Mouse (Mus musculus) liver, adult (tissue): ENCODE measurements around the gene Epx.

Experiments
- GATA4 ChIP-seq: IDR thresholded peaks from 2 replicates; pipeline ENCODE4 v1.6.1; 2014; ENCODE audit warnings: mild to moderate bottlenecking, low read length; ENCODE audit not compliant: insufficient replicate concordance

Gene Epx

GRCm38 (mm10) chr11:87852690-87853596 is 22.4 kb downstream of the Epx start, which contains the start of gene Mks1:
Mks1 (plus strand) TSS chr11:87853215.
- TF ChIP-seq GATA4 = no peak; the same call in 1 of the 2 replicates

GRCm38 (mm10) chr11:87847884-87848283 is 27.5 kb downstream of the Epx start:
- TF ChIP-seq GATA4 = no peak

- TF ChIP-seq GATA4 = no peak
These were observed 28.3 kb downstream of the Epx start for GRCm38 (mm10) chr11:87846968-87847600.

- TF ChIP-seq GATA4 = no peak
These were observed 33.9 kb downstream of the Epx start for GRCm38 (mm10) chr11:87841436-87841835.

GRCm38 (mm10) chr11:87840676-87841075 is 34.7 kb downstream of the Epx start:
- TF ChIP-seq GATA4 = no peak

GRCm38 (mm10) chr11:87828239-87828900 is 47.0 kb downstream of the Epx start, which contains the start of gene Lpo:
Lpo (minus strand) TSS chr11:87828289.
- TF ChIP-seq GATA4 = no peak

- TF ChIP-seq GATA4 = no peak
These were observed 53.8 kb downstream of the Epx start for GRCm38 (mm10) chr11:87821502-87821901.

- TF ChIP-seq GATA4 = no peak
These were observed 57.9 kb downstream of the Epx start for GRCm38 (mm10) chr11:87817443-87817773.

GRCm38 (mm10) chr11:87816707-87817442 is 58.5 kb downstream of the Epx start:
- TF ChIP-seq GATA4 = no peak

GRCm38 (mm10) chr11:87814831-87815230 is 60.5 kb downstream of the Epx start:
- TF ChIP-seq GATA4 = no peak
